Mouse (Mus musculus) cerebellum, adult 11 months (tissue): ENCODE data around the gene Tm4sf20.

Experiments
- DNase-seq: peaks from one replicate; pipeline ENCODE4 v3.0.0; 2022

Tm4sf20 gene

DNA sequence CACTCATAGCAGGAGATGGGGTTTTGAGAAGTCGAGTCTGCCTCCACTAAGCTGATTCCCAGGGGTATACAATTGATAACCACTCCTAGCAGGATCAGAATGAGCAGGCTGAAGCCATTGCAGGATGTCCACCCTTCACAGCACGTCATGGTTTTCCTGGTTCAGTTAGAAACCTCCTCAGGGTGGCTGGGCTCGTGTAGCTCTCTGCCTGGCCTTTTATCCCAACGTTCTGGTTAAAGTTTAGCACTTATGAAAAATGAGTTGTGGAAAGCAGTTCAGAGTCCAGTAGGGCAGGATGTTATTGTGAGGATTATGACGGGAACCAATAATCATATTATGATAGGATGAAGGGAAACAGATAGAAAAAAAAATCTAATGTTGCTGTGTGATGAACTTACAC, at the start of gene Tm4sf20:
Tm4sf20 (minus strand) TSS at position 193 of the 400 bp plus-strand sequence.
- DNase-seq = no peak

DNA sequence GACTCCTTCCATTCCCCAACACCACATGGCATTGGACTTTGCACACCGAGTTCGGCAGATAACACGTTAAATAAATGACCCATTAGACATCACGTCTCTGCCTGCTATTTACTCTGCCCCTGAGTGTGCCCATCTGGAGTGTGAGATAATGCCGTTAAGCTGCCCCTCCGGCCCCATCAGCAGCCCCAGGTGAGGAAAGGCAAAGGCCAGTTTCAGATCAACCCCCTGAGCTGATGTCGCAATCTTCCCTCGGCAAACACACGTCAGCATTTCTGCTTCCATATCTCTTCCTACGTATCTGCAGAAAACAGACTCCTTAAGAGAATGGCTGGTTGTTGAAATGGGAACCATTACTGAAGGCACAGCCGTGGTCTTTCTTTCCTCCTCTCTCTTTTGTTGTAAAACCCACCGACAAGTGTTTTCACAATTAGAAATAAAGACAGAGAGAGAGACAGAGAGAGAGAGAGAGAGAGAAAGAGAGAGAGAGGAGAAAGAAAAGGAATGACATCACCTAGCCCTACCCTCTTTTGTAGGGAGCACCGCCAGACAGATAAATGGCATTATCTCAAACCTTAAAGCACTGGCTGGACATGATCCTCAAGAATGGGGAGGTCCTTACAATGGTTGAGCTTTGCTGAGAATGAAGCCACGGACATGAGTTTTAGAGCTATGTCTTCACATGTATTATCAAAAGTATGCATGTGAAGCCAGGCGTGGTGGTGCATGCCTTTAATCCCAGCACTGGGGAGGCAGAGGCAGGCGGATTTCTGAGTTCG, 47.9 kb upstream of the Tm4sf20 start:
- DNase-seq = no peak

DNA sequence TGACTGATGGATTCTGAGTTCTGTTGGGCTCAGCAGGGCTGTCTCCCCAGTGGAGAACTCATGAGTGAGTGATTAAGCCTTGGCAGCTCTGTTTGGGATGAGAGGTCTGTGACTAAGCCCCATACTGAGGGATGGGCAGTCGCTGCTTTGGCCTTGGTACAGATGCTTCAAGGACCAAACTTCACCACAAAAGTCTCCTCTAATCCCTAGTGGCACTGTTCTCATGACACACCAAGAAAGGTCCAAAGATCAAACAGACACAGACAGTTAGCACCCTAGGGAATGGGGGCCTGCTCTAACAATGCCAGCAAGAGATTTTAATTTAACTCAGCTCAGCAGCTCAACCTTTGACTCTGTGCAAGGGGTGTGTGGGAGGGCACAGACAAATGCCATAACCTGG, 43.5 kb upstream of the Tm4sf20 start:
- DNase-seq = no peak

DNA sequence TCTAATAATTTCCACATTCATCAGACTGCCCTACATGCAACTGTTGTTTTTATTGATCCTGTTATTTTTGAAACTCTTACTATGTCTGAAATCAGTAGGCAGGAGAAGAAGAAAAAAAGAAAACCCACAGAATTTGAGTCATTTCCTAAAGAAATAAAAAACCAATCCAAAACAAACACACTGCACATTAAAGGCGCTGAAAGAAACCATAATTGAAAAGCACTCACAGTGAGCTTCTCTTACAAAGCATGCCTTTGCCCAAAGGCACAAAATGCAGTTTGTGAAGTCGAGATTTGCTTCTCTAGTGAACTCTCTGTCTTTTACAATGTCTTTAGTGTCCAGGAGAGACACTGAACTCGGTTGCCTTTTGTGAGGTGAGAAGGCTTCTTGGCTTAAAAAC, 40.3 kb upstream of the Tm4sf20 start:
- DNase-seq = no peak

DNA sequence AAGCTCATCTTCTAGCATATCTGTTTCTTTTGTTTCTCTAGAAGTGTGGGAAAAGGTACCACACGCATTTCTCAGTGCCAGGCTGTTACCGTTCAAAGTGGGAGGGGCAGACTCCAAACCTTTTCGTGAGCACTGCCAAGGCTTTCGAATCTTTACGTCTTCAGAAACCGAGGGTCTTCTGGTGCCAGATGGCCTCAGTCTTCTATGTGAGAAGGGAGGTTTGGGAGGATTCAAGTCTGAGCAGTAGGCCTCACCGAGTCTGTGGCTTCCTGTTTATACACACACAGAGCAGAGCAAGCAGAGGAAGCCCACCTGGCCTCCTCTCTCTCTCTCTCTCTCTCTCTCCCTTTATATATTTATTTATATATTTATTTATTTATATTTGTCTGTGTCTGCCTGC, 38.9 kb upstream of the Tm4sf20 start:
- no peak for DNase-seq

DNA sequence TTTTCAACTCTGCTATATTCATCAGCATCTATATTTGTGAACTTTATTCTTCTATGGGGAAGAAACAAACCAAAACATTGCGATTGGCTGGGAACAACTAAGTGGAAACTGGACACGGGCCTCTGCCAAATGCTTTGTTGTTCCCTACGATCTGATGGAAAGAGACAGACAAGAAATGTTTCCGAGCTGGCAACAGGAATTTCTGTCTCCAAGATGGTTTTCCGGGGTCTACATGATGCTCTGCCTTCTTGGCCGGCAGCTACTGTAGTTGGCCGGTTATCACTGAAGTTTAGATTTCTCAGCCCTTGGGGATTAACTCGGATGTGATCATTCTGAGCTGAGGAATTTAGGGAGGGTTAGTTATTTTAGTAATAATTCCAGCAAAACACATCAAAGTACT, 38.1 kb upstream of the Tm4sf20 start:
- no peak for DNase-seq

DNA sequence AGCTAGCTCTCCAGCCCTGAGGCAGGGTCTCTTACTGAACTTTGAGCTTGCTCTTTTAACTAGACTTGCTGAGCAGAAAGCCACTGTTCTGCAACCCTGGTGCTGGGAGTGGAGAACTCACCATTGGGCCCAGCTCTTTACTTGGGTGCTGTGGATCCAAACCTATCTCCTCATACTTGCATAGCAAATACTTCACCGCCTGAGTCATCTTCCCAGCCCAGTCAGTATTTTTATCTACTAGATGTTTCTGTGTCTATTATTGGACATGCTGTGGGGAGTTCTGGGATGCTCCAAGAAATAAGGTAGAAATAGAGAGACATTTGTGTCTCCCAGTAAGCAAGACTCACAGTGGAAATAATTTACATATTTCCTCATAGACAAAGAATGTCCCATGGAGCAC, 35.8 kb upstream of the Tm4sf20 start:
- no peak for DNase-seq

DNA sequence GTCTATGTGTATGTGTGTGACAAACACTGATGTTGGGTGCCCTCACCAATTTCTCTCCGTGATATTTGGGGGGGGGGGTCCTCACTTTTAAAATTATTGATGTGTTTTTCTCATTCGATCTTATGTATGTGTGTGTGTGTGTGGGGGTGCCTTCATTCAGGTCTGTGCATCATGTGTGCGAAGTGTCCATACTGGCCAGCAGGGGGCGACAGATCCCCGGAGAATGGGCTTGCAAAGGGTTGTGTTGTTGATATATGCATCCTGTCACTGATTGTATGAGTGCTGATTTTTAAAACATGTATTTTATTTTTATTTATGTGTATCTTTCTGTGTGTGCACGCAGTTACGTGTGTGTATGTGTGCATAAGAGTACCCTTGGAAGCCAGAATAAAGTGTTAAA, 35.3 kb upstream of the Tm4sf20 start:
- DNase-seq = no peak

DNA sequence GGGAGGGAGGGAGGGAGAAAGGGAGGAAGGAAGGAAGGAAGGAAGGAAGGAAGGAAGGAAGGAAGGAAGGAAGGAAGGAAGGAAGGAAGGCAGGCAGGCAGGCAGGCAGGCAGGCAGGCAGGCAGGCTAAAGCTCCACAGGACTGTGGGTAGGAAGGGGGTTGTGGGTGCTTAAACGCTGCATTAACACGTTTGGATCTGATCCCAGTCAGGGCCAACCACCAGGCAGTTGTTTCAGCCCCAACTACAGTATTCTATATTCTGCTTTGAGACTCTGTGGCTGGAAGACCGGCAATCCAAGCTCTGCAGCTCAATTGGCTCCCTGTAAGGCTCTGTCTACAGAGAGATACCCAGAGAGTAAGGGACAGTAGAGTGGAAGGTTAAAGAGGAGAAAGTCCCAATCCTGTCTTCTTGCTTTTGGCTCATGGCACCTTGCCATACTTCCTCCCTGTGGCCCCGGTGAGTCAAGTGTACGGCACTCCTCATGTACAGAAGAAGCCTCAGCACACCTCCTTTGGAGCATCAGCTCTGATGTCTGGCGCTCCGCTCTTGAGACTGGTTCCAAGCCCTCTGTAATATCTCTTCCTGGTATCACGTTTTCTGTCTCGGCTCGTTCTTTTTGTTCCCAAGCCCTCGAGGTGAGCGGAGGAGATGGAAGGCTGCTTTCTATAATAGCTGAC, 33.0 kb upstream of the Tm4sf20 start:
- no peak for DNase-seq

DNA sequence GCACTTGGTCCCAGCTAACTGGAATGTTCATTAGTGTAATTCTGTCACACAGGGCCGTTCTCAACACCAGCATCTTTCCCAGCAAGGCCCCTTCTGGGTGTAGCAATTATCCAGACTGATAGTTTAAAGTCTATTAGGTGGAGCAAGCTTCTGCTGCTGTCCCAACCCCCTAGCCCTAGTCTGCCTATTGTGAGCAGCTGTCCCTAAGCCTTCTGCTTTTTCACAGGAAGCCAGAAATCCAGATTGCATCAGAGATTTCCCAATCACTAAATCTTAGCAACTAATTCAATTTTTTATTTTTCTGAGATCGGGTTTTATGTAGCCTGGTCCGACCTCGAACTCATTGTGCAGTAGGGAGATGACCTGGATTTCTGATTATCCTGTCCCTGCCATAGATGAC, 30.7 kb upstream of the Tm4sf20 start:
- no peak for DNase-seq

DNA sequence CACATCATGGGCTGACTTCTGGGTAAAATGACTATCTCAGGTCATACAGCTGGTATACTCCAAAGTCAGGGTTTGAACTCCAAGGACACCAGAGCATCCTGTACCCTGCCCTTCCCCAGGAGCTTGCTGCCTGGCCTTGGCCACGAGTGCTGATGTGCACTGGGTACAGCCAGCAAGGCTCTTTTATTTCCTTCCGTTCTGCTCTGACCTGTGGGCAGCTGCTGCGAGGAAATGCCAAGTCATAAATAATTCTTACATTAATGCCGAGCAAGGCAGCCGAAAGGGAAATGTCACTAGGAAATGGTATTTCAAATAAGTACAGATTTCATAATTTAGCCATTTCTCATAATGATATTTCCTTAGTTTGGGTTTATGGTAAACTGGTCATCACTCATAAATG, 30.0 kb upstream of the Tm4sf20 start:
- no peak for DNase-seq

DNA sequence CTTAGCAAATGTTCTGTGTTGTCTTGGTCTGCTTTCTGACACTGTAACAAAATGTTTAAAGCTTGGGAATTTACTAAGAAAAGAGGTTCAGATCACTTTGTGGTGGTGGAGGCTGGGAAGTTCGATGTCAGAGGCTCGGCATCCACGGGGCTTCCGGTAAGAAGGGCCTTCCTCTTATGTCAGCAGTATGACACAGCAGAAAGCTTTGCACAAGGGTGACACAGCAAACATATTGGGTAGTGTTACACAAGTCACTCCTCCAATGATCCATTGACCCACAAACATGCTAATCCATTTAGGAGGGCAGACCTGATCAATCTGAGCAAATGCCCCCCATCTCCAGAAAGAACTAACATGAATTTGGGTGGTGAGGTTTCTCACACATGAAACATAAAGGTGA, 28.8 kb upstream of the Tm4sf20 start:
- DNase-seq = no peak

DNA sequence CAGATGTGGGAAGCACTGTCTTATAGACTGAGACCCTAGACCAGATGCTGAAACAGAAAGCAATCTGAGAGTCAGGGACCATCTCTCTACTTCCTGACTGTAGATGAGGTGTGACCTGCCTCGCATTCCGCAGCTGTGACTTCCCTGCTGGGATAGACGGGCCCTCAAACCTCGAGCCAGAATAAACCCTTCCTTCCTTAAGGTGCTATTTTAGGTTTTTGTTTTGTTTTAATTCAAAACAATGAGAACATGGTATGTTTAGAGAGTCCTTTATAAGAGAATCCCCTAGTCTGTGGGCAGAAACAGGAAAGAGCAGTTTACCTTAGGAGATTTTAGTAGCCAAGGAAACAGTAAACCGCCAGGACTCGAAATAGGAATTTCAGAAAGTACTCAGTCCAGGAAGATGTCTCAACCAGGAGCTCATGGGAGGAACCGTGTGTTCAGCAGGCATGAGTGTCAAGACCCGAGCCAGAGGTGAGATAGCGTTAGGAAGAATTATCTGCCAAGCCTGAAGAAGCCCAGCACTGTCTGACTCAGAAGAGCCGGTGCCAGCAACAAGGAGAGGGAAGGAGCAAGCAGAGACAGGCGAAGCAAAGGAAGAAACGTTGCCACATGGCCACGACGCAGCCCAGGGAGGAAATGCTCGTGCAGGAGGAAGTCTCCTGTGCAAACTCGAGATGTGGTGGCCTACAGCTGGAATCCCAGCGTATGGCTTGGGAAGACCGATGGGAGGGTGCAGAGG, 27.6 kb upstream of the Tm4sf20 start:
- no peak for DNase-seq

DNA sequence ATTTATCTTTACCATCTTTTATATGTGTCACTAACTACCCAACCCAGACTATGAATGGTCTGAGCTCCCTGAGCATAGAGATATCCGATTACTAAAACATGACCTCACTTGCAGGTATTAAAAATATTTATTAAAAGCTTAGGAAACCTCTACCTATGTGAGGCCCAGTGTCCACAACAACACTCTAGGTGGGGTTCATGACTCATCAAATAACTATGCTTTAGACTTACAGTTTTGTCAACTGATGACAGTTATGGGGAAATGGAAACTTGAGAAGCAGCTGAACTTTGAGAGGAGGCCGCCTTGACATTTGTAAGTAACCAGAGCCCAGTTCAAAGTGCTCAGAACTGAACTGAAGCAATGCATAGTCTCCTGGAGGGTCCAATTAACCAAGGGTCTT, 26.9 kb upstream of the Tm4sf20 start:
- DNase-seq = no peak

DNA sequence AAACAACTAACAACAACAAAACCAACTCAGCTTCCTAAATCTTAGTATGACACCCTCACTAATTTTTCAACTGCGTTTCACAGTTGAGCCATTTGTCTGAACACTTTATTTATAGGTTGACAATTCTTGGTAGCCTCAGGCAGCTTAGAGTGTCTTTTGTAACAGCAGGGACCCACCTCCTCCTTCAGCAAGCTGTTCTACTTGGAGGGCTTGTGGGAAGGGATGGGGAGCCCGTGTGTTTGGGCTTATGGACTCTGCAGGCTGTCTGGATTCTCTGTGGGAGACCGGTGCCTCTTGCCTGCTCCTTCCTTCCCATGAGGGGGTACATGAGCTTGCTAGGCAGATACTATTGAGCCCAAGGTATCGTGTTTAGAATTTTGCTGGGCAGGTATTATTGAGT, 25.7 kb upstream of the Tm4sf20 start:
- DNase-seq = no peak

DNA sequence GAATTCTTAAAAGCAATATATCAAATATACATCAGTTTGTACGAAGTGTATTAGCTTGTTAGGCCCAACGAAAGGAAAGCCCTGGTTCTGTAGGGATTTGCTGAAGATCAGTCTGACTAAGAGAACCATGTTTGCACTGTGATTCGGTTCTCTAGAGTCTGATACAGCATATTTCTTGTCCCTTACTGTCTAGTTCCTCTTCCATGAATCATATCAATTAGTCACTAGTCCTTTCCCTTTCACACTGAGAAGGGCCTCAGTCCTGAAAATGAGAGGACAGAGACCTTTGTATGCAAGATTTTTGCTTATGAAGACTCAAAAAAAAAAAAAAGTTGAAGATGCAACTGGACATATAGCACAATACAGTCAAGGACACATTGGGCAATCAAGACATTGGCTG, 24.8 kb upstream of the Tm4sf20 start:
- no peak for DNase-seq

DNA sequence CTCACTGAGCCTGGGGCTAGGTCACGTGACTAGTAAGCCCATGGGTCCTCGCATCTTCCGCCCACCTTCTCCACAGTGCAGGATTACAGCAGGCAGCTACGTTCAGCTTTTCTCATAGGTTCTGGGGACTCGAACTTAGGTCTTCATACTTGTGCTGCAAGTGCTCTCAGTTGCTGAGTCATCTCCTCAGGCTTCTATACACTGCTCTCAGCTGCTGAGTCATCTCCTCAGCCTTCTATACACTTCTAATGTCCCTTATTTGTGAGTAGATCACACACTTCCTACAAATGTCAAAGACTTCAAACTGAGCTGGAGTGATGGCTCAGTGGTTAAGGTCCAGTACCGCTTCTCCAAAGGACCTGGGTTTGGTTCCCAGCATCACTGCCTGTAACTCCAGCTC, 24.0 kb upstream of the Tm4sf20 start:
- no peak for DNase-seq

DNA sequence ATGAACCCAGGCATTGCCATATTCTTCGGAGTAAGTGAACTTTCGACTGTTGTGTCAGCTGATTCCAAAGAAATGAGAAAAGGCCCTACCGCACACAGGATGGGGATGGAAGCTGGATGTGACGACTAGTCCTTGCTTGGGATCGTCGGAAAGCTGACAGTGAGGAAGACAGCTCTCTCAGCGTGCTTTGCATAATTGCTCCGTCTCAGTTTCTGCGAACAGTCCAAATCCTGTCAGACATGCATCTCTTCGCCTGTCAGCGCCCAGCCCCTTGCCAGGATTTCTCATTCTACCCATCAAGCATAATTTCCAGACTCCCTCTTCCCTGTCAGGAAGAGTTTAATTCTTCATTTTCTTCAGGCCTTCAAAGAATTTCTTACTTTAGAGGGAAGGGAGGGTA, 22.8 kb upstream of the Tm4sf20 start:
- DNase-seq = no peak

DNA sequence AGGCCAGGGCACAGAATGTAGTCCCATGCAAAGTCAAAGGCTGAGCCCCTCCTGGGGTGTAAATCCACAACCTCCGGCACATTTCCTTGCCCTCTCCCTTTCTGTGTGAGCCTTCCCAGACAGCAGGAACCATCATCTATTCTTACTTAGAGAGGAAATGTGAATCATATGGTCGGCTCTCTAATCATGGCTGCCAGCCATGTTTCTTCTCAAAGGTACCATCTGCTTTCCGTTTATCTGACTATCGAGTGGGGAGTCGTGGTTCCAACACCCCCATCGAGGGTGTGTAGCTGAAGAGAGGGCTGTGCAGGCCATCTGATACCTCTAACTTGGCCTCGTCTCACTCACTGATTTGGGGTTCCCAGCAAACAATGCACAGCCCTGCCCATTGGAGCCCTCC, 19.8 kb upstream of the Tm4sf20 start:
- no peak for DNase-seq

DNA sequence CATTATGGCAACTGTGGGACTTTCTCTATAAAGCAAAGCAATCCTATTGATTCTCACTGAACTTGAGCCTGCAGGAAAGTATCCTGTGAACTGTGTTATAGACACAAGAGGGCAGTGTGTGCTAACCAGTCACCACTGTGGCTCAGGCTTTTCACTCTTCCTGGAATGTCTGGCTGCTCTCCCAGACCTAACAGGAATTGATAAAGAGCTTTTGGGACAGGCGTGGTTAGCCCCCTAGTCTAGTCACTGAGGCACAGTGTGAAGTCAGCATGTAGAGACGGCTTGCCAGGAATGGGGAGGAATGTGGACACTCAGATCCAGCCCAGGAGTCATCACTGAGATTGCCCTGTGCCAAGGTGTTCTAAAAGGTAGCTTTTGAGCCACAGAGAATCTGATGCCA, 19.2 kb upstream of the Tm4sf20 start:
- DNase-seq = peak; percentile 24

DNA sequence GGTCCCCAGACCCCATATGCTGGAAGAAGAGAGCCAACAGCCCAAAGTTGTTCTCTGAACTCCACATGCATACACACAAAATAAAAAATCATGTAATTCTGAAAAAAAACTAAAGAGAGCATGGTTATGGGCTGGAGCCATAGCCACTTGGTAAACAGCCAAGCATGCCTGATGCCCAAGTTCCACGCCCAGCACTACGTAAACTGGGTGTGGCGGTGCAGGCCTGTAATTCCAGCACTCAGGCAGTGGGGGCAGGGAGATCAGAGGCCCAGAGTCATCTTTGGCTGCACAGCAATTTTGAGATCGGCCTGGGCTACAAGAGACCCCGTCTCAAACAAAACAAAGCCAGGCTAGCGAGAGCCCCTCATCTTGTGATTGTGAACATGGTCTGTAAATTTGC, 17.3 kb upstream of the Tm4sf20 start:
- no peak for DNase-seq

DNA sequence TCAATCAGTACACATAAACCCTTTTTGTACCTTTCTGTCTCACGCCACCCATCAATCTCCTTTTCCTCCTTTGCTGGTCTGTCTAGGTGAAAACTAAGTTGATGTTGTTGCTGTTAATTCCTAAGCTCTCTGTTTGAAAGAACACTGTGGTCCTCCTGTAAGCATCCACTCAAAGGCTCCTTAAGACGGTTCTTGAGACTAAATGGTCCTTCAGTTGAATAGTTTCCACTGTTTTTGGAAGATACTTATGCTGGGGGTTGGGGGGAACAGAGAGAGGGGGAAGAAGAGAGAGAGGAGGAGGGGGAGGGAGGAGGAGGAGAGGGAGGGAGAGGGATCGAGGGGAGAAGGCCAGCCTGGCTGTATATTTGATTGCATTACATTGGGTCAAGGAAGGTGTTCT, 15.3 kb upstream of the Tm4sf20 start:
- no peak for DNase-seq

DNA sequence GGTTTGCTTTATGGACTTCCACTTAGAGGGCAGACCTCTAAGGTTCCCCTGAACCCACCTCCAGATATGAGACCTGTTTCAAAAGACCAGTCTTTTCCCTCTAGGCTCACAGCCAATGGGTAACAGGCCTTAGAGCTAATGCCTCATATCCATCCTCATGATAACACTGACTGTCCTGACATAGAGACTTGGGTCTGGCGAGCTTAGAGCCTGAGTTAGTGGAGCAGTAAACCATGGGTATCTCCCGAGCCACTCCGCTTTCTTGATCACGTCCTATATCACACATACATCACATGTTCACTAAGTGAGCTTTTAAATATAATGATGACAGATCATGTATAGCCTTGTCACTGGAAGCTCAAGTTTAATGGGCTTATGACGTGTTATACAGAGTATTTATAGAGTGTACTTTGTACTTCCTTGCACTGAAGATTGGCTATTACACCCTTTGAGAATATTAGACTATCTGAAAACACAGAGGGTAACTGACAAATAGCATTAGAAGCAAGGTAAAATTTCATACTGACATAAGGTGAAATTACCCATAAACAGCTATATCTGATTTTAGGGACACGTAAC, 11.2 kb upstream of the Tm4sf20 start:
- DNase-seq = no peak

DNA sequence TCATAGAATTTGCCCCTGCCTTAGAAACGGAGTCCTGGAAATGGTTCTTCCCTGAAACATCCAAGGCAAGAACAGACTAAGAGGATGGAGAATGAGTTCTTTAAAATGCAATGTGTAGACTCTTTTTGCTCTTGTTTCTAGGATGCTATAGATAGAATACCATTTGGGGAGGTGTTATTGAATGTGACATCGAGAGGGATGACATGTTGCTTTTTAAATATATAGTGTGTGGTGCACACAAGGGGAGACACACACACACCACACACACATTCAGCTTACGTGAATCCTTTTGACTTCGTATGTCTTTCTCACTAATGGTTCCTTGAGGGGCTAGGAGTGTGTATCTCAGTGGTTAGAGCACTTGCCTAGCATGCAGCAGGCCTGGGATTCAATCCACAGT, 7.0 kb upstream of the Tm4sf20 start:
- DNase-seq = no peak
